Mouse (Mus musculus): ENCODE data around the gene Klhdc2.

Klhdc2 gene
- long read RNA-seq, experiment 1, transcript Klhdc2-201 (13 exons, 1,905 nt), result major isoform, 136 of 152 reads
- long read RNA-seq, experiment 1, partial matches to known transcripts, result 4 of 152 reads
- long read RNA-seq, experiment 1, other reads (novel, unspliced or antisense), result 11 of 152 reads
- long read RNA-seq, experiment 2, transcript Klhdc2-201 (13 exons, 1,905 nt), result major isoform, 172 of 189 reads
- long read RNA-seq, experiment 2, partial matches to known transcripts, result 1 of 189 reads
- long read RNA-seq, experiment 2, other reads (novel, unspliced or antisense), result 14 of 189 reads

DNA sequence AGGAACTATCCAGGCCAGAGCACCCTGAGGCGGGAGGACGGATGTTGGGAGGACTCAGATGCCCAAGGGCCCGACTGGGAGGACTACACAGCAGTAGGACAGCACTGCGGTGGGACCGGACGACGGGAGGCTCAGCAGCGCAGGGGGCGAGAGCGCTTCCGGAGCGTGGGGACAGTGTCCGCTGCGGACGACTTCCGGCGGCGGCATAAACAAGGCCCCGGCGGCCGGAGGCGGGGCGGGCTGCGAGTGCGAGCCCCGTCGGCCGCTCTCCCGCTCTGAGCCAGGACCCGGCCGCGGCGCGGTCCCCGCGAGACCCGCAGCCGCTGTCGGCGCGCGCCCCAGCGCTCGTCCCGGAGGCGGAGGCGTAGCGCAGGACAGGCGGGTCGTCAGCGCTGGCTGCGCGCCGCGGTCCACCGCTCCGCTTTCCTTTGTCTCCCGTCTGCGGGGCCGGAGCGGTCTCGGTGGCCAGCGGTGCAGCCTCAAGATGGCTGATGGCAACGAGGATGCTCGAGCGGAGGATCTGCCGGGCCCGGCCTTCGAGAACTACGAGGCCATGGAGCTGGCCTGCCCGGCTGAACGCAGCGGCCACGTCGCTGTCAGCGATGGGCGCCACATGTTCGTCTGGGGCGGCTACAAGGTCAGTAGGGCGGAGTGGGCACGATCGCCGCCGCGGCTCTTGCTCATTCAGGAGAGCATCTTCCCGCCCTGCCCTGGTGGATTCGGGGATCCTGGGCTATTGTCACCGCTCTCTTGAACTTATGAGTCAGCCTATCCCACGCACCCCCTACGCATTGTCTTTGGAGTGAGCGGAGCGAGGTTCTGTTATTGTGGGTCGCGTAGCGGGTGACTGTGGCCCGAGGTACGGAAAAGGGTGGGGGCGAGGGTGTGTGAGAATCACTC lies at the start of gene Klhdc2:
TSS of gene Klhdc2 (plus strand) at position 171 of the 900 bp plus-strand sequence.
- intact Hi-C loops (cut with DNase I), result loop anchor here (5.0 kb wide), 1 partner anchor 109 kb away; no protein-coding TSS in a partner anchor

- intact Hi-C loops (cut with DNase I), result no loop called here
Observed at GRCm38 (mm10) chr12:69249766-69250165, 46.7 kb upstream of the Klhdc2 start.

- intact Hi-C loops (cut with DNase I), result no loop called here
Observed at GRCm38 (mm10) chr12:69250756-69251155, 45.7 kb upstream of the Klhdc2 start.

DNA sequence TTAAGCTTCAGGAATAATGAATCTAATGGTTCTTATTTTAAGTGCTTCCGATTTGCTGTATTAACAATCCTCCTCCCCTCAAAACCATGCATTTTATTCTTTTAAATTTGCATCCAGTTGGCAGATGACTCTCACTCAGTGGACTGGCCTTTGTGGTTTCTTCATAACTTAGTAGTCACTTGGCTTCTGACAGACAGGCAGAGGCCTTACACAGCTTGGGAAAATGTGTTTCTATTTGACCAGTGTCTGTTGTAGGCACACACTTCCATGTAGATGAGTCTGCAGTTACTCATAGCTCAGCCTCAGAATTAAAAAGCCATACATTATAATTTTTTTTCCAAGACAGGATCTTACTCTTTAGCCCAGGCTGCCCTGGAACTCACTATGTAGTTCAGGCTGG lies 42.7 kb upstream of the Klhdc2 start:
- intact Hi-C loops (cut with DNase I), result no loop called here

GRCm38 (mm10) chr12:69257836-69258235 lies 38.6 kb upstream of the Klhdc2 start:
- intact Hi-C loops (cut with DNase I), result no loop called here

GRCm38 (mm10) chr12:69262251-69262650 lies 34.2 kb upstream of the Klhdc2 start:
- intact Hi-C loops (cut with DNase I), result no loop called here

DNA sequence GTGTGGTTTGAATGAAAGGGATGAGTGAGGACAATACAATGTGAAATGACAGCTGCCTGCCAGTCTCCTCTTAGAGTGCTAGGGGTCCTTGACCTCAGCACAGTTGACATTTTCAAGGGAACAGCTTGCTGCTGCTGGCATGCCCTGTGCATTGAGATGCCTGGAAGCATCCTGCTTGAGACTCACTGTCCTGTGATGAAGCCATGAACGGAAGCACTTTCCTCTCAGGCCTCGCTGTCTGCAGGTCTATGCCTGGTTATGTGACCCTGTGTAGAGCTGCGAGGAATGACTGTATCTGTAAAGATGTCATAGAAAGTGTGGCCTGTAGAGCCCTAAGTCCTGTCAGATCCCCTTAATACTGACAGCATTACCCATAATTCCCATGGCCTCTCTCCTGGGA lies 31.4 kb upstream of the Klhdc2 start:
- intact Hi-C loops (cut with DNase I), result no loop called here

GRCm38 (mm10) chr12:69267956-69268632 lies 28.4 kb upstream of the Klhdc2 start:
- intact Hi-C loops (cut with DNase I), result no loop called here

GRCm38 (mm10) chr12:69268956-69269355 lies 27.5 kb upstream of the Klhdc2 start:
- intact Hi-C loops (cut with DNase I), result no loop called here

GRCm38 (mm10) chr12:69279931-69280469 lies 16.5 kb upstream of the Klhdc2 start:
- intact Hi-C loops (cut with DNase I), result no loop called here

- intact Hi-C loops (cut with DNase I), result no loop called here
Observed at GRCm38 (mm10) chr12:69280915-69281314, 15.6 kb upstream of the Klhdc2 start.

DNA sequence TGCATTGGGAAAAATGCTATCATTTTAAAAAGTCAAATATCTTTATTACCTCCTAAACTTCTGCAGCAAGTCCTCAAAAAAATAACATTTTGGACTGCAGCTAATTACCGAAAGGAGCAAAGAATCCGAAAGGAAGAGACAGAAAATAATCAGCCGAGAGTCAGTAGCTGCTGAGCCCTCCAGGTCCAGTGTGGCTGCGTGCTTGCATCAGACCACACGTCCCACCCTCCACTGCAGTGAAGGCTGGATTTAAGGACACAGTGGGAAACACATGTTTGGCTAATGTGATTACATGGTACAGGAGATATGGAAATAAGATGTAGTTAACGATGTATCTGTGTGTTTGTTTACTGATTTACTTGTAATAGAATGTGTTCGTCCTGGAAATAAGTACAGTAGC lies 13.3 kb upstream of the Klhdc2 start:
- intact Hi-C loops (cut with DNase I), result no loop called here

GRCm38 (mm10) chr12:69287535-69287934 lies 8.9 kb upstream of the Klhdc2 start:
- intact Hi-C loops (cut with DNase I), result no loop called here

DNA sequence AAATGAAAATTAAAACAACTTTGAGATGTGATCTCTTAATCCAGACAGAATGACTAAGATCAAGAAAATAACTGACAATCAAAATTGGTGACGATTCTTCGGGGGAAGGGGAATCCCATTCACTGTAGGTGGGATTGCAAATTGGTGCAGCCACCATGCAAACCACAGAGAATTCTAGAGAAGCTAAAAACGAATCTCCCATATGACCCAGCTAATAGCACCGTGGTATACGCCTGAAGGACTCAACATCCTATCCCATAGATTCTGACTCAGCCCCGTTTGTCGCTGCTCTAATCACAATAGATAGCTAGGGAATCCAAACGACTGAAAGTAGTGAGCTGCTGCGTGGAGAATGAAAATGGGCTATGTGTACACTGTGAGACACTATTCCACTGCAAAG lies 7.8 kb upstream of the Klhdc2 start:
- intact Hi-C loops (cut with DNase I), result no loop called here

DNA sequence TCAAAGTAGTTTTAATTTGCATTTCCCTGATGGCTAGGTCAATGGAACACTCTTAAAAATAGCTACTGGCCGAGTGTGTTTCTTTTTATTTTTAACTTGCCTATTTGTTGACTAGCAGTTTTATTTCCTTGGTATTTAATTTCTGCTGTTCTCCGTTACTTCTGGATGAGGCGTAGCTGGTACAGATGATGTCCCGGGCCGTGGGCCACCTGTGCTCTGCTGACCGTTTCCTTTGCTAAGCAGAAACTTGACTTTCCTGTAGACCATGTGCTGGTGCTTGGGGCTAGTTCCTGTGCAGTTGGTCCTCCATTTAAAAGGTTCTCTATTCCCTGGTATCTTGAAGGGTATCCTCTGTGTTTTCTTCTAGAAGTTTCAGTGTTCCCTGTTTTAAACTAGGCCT lies 4.1 kb upstream of the Klhdc2 start:
- intact Hi-C loops (cut with DNase I), result no loop called here

DNA sequence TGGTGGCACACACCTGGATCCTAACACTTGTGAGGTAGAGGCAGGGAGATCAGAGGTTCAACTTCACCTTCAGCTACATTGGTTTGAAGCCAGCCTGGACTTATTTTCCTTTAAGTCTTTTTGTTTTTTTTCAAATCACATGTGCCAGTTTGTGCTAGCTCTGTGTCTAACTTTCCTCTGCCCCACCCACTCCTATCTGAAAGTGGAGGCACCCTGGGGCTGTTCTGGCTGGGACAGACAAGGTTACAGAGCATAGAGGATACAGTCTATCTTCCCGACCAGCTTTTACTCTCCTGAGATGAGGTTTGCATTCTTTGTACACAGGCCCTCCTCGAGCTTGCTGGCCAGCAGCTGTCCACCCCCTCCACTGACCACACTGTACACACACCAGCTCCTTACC lies 2.7 kb upstream of the Klhdc2 start:
- intact Hi-C loops (cut with DNase I), result no loop called here

- intact Hi-C loops (cut with DNase I), result loop anchor here (5.0 kb wide), 1 partner anchor 108 kb away; no protein-coding TSS in a partner anchor
Observed at GRCm38 (mm10) chr12:69294936-69295335, 1.5 kb upstream of the Klhdc2 start.

GRCm38 (mm10) chr12:69295651-69296050 lies 830 bp upstream of the Klhdc2 start:
- intact Hi-C loops (cut with DNase I), result loop anchor here (5.0 kb wide), 1 partner anchor 108 kb away; no protein-coding TSS in a partner anchor

- intact Hi-C loops (cut with DNase I), result loop anchor here (5.0 kb wide), 1 partner anchor 110 kb away; no protein-coding TSS in a partner anchor
Observed at GRCm38 (mm10) chr12:69297411-69298150, 1.1 kb downstream of the Klhdc2 start.

- intact Hi-C loops (cut with DNase I), result loop anchor here (5.0 kb wide), 1 partner anchor 111 kb away; no protein-coding TSS in a partner anchor
Observed at GRCm38 (mm10) chr12:69298281-69298680, 1.8 kb downstream of the Klhdc2 start.

All from adrenal gland (tissue).